Mouse (Mus musculus) adrenal gland, adult (tissue): ENCODE results near the gene Hinfp.

ENCODE experiments used
- DNase-seq, 2 experiments: peaks; one replicate each; pipeline ENCODE4 v3.0.0; 2022 to 2023; ENCODE audit warnings: low spot score in 1 of 2; ENCODE audit not compliant: inconsistent age in 2 of 2

Hinfp gene

GRCm38 (mm10) chr9:44266478-44267226, 38.8 kb downstream of the Hinfp start:
- no peak for DNase-seq

- DNase-seq = peak in 1 of 2 experiments; percentile 70
These were observed 44.1 kb downstream of the Hinfp start for GRCm38 (mm10) chr9:44261388-44261787.

- no peak for DNase-seq
These were observed 46.5 kb downstream of the Hinfp start for GRCm38 (mm10) chr9:44259014-44259413.

GRCm38 (mm10) chr9:44256213-44256612, 49.3 kb downstream of the Hinfp start:
- no peak for DNase-seq

GRCm38 (mm10) chr9:44255136-44255521, 50.3 kb downstream of the Hinfp start:
- DNase-seq = no peak

GRCm38 (mm10) chr9:44254508-44255135, 50.8 kb downstream of the Hinfp start:
- DNase-seq = no peak

GRCm38 (mm10) chr9:44253441-44253840, 52.0 kb downstream of the Hinfp start:
- DNase-seq = no peak

- DNase-seq = no peak
These were observed 54.2 kb downstream of the Hinfp start, which contains the start of gene Pdzd3 for GRCm38 (mm10) chr9:44251314-44251713. Gene Pdzd3, minus strand, starts transcription at chr9:44251471.

- DNase-seq = no peak
These were observed 55.0 kb downstream of the Hinfp start for GRCm38 (mm10) chr9:44250445-44250844.

- peak; percentile 80 to 89 for DNase-seq
These were observed 56.0 kb downstream of the Hinfp start for GRCm38 (mm10) chr9:44249181-44250146.

- no peak for DNase-seq
These were observed 57.6 kb downstream of the Hinfp start for GRCm38 (mm10) chr9:44247907-44248306.

- DNase-seq = no peak
These were observed 61.9 kb downstream of the Hinfp start for GRCm38 (mm10) chr9:44243621-44244020.
